Mouse (Mus musculus) heart, postnatal 0 days (tissue): ENCODE results near the gene Prkab2.
A peak's percentile ranks its signal among the peaks of the same experiment; 100 is the strongest.

Experiments
- CTCF ChIP-seq: IDR thresholded peaks from 2 replicates; pipeline ENCODE4 v1.5.1; 2016; ENCODE audit warnings: antibody characterized with exemption, control low read depth, low read depth
- EP300 ChIP-seq: IDR thresholded peaks from 2 replicates; pipeline ENCODE4 v1.6.1; 2016; ENCODE audit warnings: antibody characterized with exemption, low read depth

DNA sequence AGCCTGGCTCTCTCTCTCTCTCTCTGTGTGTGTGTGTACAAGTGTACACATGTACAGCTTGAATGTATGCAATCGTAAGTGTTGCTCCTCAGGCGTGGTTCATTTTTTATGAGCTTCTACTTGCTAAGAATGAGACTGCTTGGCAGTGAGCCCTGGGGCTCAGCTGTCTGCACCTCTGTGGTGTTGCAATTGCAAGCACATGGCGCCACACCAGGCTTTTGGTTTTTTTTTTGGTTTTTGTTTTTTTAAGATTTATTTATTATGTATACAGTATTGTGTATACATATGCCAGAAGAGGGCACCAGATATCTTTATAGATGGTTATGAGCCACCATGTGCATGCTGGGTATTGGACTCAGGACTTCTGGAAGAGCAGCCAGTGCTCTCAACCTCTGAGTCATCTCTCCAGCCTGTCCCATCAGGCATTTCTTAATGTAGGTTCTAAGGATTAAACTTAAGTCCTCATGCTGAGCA lies 23.7 kb upstream of the Prkab2 start:
- no peak for TF ChIP-seq EP300
- TF ChIP-seq CTCF, result peak; percentile 20
